ENCODE assay signal across 8 mouse cellular contexts in genomic region chr1:72237007-72237775, GRCm38 (mm10). TPM values are rescaled to one million over a fixed set of nuclear protein-coding genes. Genes with fewer than 3 reads are reported as not detected.
DNase-seq lines count a peak whose midpoint lies in the region; ATAC-seq and TF ChIP-seq lines count a peak whose summit lies in the region.

No protein-coding gene starts in this region.

- peaks cover 0 to 3% of the 10 kb centered on the region in 2 experiments; a peak in 1 of 4 replicates for H3K36me3 ChIP-seq in MEL (ENCODE audit: control insufficient read depth in 1 of 2, insufficient read depth in 2 of 2, low read length in 2 of 2)
- no peaks in the 10 kb centered on the region for H3K36me3 ChIP-seq in embryonic facial prominence, embryonic 12.5 days
- H3K36me3 ChIP-seq in hindbrain, postnatal 0 days (ENCODE audit: insufficient read depth, low read length), result no peaks in the 10 kb centered on the region
- no peaks in the 10 kb centered on the region for H3K36me3 ChIP-seq in liver, embryonic 12.5 days

- peak overlapping the region; percentile 53; the same call in 1 of the 2 replicates for H3K9ac ChIP-seq in MEL (ENCODE audit: control insufficient read depth, low read depth, low read length, poor library complexity, severe bottlenecking)
- no peak overlapping the region for H3K9ac ChIP-seq in embryonic facial prominence, embryonic 12.5 days
- no peak overlapping the region for H3K9ac ChIP-seq in hindbrain, postnatal 0 days (replicated peaks; ENCODE audit: low read length)
- no peak overlapping the region for H3K9ac ChIP-seq in liver, embryonic 12.5 days

- ATAC-seq in embryonic facial prominence, embryonic 12.5 days (ENCODE audit: insufficient number of reproducible peaks, insufficient read depth, low FRiP score, low TSS enrichment), result peak; percentile 64
- ATAC-seq in hindbrain, postnatal 0 days, result peak; percentile 30; the same call in 1 of the 2 replicates
- ATAC-seq in liver, embryonic 12.5 days, result peak; percentile 83

- no peaks in the 10 kb centered on the region for H3K79me2 ChIP-seq in MEL (ENCODE audit: control insufficient read depth, insufficient read depth, low read length, poor library complexity)

- peak in 1 of 2 experiments; percentile 34; a peak in 3 of 4 replicates for TF ChIP-seq POLR2A in MEL (IDR thresholded peaks at IDR 0.05; ENCODE audit: control insufficient read depth in 1 of 2, insufficient read depth in 1 of 2, low read depth in 1 of 2, low read length in 2 of 2, poor library complexity in 1 of 2)
- no peak for TF ChIP-seq POLR2A in olfactory bulb, adult 2 months (IDR thresholded peaks at IDR 0.05; ENCODE audit: insufficient read depth, low read depth, low read length)

- no peaks in the 10 kb centered on the region for H3K9me3 ChIP-seq in MEL (replicated peaks; ENCODE audit: insufficient read depth, low read length)
- H3K9me3 ChIP-seq in embryonic facial prominence, embryonic 12.5 days, result no peaks in the 10 kb centered on the region
- no peaks in the 10 kb centered on the region for H3K9me3 ChIP-seq in hindbrain, postnatal 0 days (ENCODE audit: low read length)
- H3K9me3 ChIP-seq in liver, embryonic 12.5 days (replicated peaks), result no peaks in the 10 kb centered on the region

- peaks cover 0 to 7% of the 10 kb centered on the region in 2 experiments; a peak in 1 of 4 replicates for H3K4me1 ChIP-seq in MEL (ENCODE audit: control insufficient read depth in 1 of 2, insufficient read depth in 2 of 2, low read length in 2 of 2)
- peaks cover 6% of the 10 kb centered on the region; the same call in 1 of the 2 replicates for H3K4me1 ChIP-seq in embryonic facial prominence, embryonic 12.5 days
- H3K4me1 ChIP-seq in hindbrain, postnatal 0 days (ENCODE audit: insufficient read depth, low read length), result peaks cover 3% of the 10 kb centered on the region; the same call in 1 of the 2 replicates
- H3K4me1 ChIP-seq in liver, embryonic 12.5 days, result 0 out of 2 replicates have a peak, but pooled peaks cover 4% of the 10 kb centered on the region
- no peaks in the 10 kb centered on the region for H3K4me1 ChIP-seq in olfactory bulb, adult 2 months (ENCODE audit: control insufficient read depth, insufficient read depth, low read length)

- H3K4me2 ChIP-seq in embryonic facial prominence, embryonic 12.5 days (replicated peaks), result peak overlapping the region; percentile 35
- H3K4me2 ChIP-seq in hindbrain, postnatal 0 days (ENCODE audit: low read depth, low read length), result peak overlapping the region; percentile 51
- peak overlapping the region; percentile 24 for H3K4me2 ChIP-seq in liver, embryonic 12.5 days

- DNase-seq in left cerebral cortex, adult 11 months (ENCODE audit: low spot score), result peak; percentile 61
- DNase-seq in left cerebral cortex, postnatal 36 days (ENCODE audit: low spot score in 2 of 2), result no peak
- peak; percentile 91 for DNase-seq in MEL (ENCODE audit: low read depth, low spot score)
- DNase-seq in hindbrain, postnatal 0 days (ENCODE audit: low spot score), result peak; percentile 2
- no peak for DNase-seq in spleen, postnatal 14 days (ENCODE audit: low spot score in 2 of 2)

- intact Hi-C loops in left cerebral cortex, postnatal 36 days (cut with DNase I), result no loop called here

- 3% methylated on average over 13 of the region's 13 CpGs for WGBS in embryonic facial prominence, embryonic 12.5 days
- WGBS in hindbrain, postnatal 0 days, result 9% methylated on average over 11 of the region's 13 CpGs
- 2% methylated on average over 13 of the region's 13 CpGs for WGBS in liver, embryonic 12.5 days (ENCODE audit: insufficient replicate concordance)
- WGBS in olfactory bulb, adult 2 months, result 8% methylated on average over 13 of the region's 13 CpGs

- H3K27ac ChIP-seq in MEL (ENCODE audit: control insufficient read depth, low read depth, low read length), result peak overlapping the region; percentile 34; the same call in 1 of the 2 replicates
- no peak overlapping the region for H3K27ac ChIP-seq in embryonic facial prominence, embryonic 12.5 days
- no peak overlapping the region for H3K27ac ChIP-seq in hindbrain, postnatal 0 days
- H3K27ac ChIP-seq in liver, embryonic 12.5 days, result no peak overlapping the region
- H3K27ac ChIP-seq in olfactory bulb, adult 2 months (ENCODE audit: insufficient read depth, low read depth, low read length), result no peak overlapping the region

- TF ChIP-seq RAD21 in MEL (IDR thresholded peaks at IDR 0.05; ENCODE audit: low read depth, low read length), result no peak

- no peak for TF ChIP-seq CTCF in MEL (IDR thresholded peaks at IDR 0.05 in 2 of 3, conservative IDR thresholded peaks at IDR 0.05 in 1 of 3; ENCODE audit: control insufficient read depth in 1 of 3, insufficient read depth in 1 of 3, low read depth in 2 of 3, low read length in 3 of 3, poor library complexity in 1 of 3, severe bottlenecking in 1 of 3)
- no peak for TF ChIP-seq CTCF in hindbrain, postnatal 0 days (IDR thresholded peaks at IDR 0.05; ENCODE audit: low read depth)
- TF ChIP-seq CTCF in olfactory bulb, adult 2 months (IDR thresholded peaks at IDR 0.05; ENCODE audit: insufficient read depth, low read depth, low read length), result no peak

- H3K27me3 ChIP-seq in MEL (ENCODE audit: control insufficient read depth in 1 of 2, insufficient read depth in 2 of 2, low read length in 2 of 2), result no peaks in the 10 kb centered on the region
- peaks cover 9% of the 10 kb centered on the region; the same call in 1 of the 2 replicates for H3K27me3 ChIP-seq in embryonic facial prominence, embryonic 12.5 days
- no peaks in the 10 kb centered on the region for H3K27me3 ChIP-seq in hindbrain, postnatal 0 days (ENCODE audit: insufficient read depth, low read length)
- H3K27me3 ChIP-seq in liver, embryonic 12.5 days (replicated peaks), result peaks cover 48% of the 10 kb centered on the region

- TF ChIP-seq EP300 in MEL (IDR thresholded peaks at IDR 0.05; ENCODE audit: low read depth in 1 of 2, low read length in 2 of 2), result no peak

- H3K4me3 ChIP-seq in MEL (ENCODE audit: control insufficient read depth in 1 of 2, insufficient read depth in 1 of 2, low read depth in 2 of 2, low read length in 2 of 2), result peak overlapping the region; percentile 25 to 26
- no peak overlapping the region for H3K4me3 ChIP-seq in embryonic facial prominence, embryonic 12.5 days
- peak overlapping the region; percentile 25 for H3K4me3 ChIP-seq in hindbrain, postnatal 0 days (ENCODE audit: low read length)
- no peak overlapping the region for H3K4me3 ChIP-seq in liver, embryonic 12.5 days
- H3K4me3 ChIP-seq in olfactory bulb, adult 2 months (ENCODE audit: insufficient read depth, low read depth, low read length), result peak overlapping the region; percentile 13; the same call in 1 of the 2 replicates

TF ChIP-seq in MEL, 35 proteins besides CTCF, POLR2A, EP300 and RAD21:
- peak; percentile 94; the same call in 1 of the 2 replicates for TF ChIP-seq POLR2AphosphoS5 (IDR thresholded peaks at IDR 0.05; ENCODE audit: borderline replicate concordance, low read depth, low read length)
- TF ChIP-seq TCF12 (IDR thresholded peaks at IDR 0.05; ENCODE audit: low read depth, low read length), result no peak
- TF ChIP-seq TBP (IDR thresholded peaks at IDR 0.05; ENCODE audit: low read depth, low read length), result peak; percentile 19; the same call in 1 of the 2 replicates

RNA-seq across cellular contexts. Expression of gene Mreg, which starts 25.1 kb away (rescaled TPM):
- total RNA-seq in left cerebral cortex, postnatal 36 days (2021), result 1 to 10 TPM; 3.9 to 5.4 TPM
- not detected in 2 replicates for total RNA-seq in MEL (2012; rRNA removed)
- polyA plus RNA-seq in MEL (2012; ENCODE audit: insufficient read depth in 1 of 2, insufficient read length in 2 of 2, low read depth in 1 of 2, low replicate concordance in 2 of 2, missing spikeins in 1 of 2), result not detected
- polyA plus RNA-seq in embryonic facial prominence, embryonic 12.5 days (2016; fragmentation: Nextera tagmentation; extraction: Ambion mirVana), result 13.3 and 15.6 TPM in 2 replicates
- total RNA-seq in hindbrain, postnatal 0 days (2014; rRNA removed), result 2.1 and 2.7 TPM in 2 replicates
- 3.9 and 4.4 TPM in 2 replicates for polyA plus RNA-seq in hindbrain, postnatal 0 days (2015; fragmentation: Nextera tagmentation; extraction: Ambion mirVana)
- polyA plus RNA-seq in liver, embryonic 12.5 days (2016; fragmentation: Nextera tagmentation; extraction: Ambion mirVana), result 5.2 and 5.8 TPM in 2 replicates
- not detected in 2 replicates for polyA plus RNA-seq in olfactory bulb, adult 2 months (2012; ENCODE audit: insufficient read depth, insufficient read length, low replicate concordance, missing spikeins)

RNA-seq across cellular contexts. Expression of gene Pecr, which starts 46.9 kb away (rescaled TPM):
- 1 to 10 TPM; 3.7 to 5.2 TPM for total RNA-seq in left cerebral cortex, postnatal 36 days (2021)
- 10.4 and 10.7 TPM in 2 replicates for total RNA-seq in MEL (2012; rRNA removed)
- polyA plus RNA-seq in MEL (2012; ENCODE audit: insufficient read depth in 1 of 2, insufficient read length in 2 of 2, low read depth in 1 of 2, low replicate concordance in 2 of 2, missing spikeins in 1 of 2), result 10 to 100 TPM in 1 of 2 experiments, not detected in 1; 15.5 TPM
- 27.3 and 29.1 TPM in 2 replicates for polyA plus RNA-seq in embryonic facial prominence, embryonic 12.5 days (2016; fragmentation: Nextera tagmentation; extraction: Ambion mirVana)
- total RNA-seq in hindbrain, postnatal 0 days (2014; rRNA removed), result 1.8 and 3.8 TPM in 2 replicates
- polyA plus RNA-seq in hindbrain, postnatal 0 days (2015; fragmentation: Nextera tagmentation; extraction: Ambion mirVana), result 13.5 and 14.4 TPM in 2 replicates
- 33.7 and 34.4 TPM in 2 replicates for polyA plus RNA-seq in liver, embryonic 12.5 days (2016; fragmentation: Nextera tagmentation; extraction: Ambion mirVana)
- not detected in 2 replicates for polyA plus RNA-seq in olfactory bulb, adult 2 months (2012; ENCODE audit: insufficient read depth, insufficient read length, low replicate concordance, missing spikeins)

RNA-seq across cellular contexts. Expression of gene Tmem169, which starts 47.0 kb away (rescaled TPM):
- 10 to 100 TPM; 19.2 to 21.8 TPM for total RNA-seq in left cerebral cortex, postnatal 36 days (2021)
- total RNA-seq in MEL (2012; rRNA removed), result not detected in 2 replicates
- polyA plus RNA-seq in MEL (2012; ENCODE audit: insufficient read depth in 1 of 2, insufficient read length in 2 of 2, low read depth in 1 of 2, low replicate concordance in 2 of 2, missing spikeins in 1 of 2), result under 1 TPM in 1 of 2 experiments, not detected in 1; 0.06 TPM
- 7.9 and 8.4 TPM in 2 replicates for polyA plus RNA-seq in embryonic facial prominence, embryonic 12.5 days (2016; fragmentation: Nextera tagmentation; extraction: Ambion mirVana)
- total RNA-seq in hindbrain, postnatal 0 days (2014; rRNA removed), result 25.3 and 37.2 TPM in 2 replicates
- 32.7 and 37.0 TPM in 2 replicates for polyA plus RNA-seq in hindbrain, postnatal 0 days (2015; fragmentation: Nextera tagmentation; extraction: Ambion mirVana)
- 0.49 and 0.62 TPM in 2 replicates for polyA plus RNA-seq in liver, embryonic 12.5 days (2016; fragmentation: Nextera tagmentation; extraction: Ambion mirVana)
- not detected in 2 replicates for polyA plus RNA-seq in olfactory bulb, adult 2 months (2012; ENCODE audit: insufficient read depth, insufficient read length, low replicate concordance, missing spikeins)

Comparison
In these comparisons a context has a peak if more than half of its experiments do, and no peak if none do; other contexts are left out.
1. DNase-seq: peak in left cerebral cortex, adult 11 months (single experiment), MEL (single experiment) and hindbrain, postnatal 0 days (single experiment); none in left cerebral cortex, postnatal 36 days (0 of 2) and spleen, postnatal 14 days (0 of 2).
2. H3K4me3 ChIP-seq: peak in MEL (2 of 2), hindbrain, postnatal 0 days (single experiment) and olfactory bulb, adult 2 months (single experiment); none in embryonic facial prominence, embryonic 12.5 days (single experiment) and liver, embryonic 12.5 days (single experiment).
3. ATAC-seq: peak in every context shown above with its lines; median percentile 83 in liver, embryonic 12.5 days; 64 in embryonic facial prominence, embryonic 12.5 days; 30 in hindbrain, postnatal 0 days.
4. Peak in every context shown above with its lines, with median percentiles within 50 percentile points of each other: H3K4me2 ChIP-seq.